Mouse (Mus musculus) CH12.LX (cell line): ENCODE data around the gene Klhl31. TPM values are rescaled to one million over a fixed set of nuclear protein-coding genes. Genes with fewer than 3 reads are reported as not detected.

Experiments
- DNase-seq: peaks from one replicate; pipeline ENCODE4 v3.0.0-alpha.2; 2013; ENCODE audit errors: extremely low read depth
- H3K27ac ChIP-seq: 2 replicates; pipeline ENCODE4 v1.5.1; 2012; ENCODE audit warnings: low read depth, mild to moderate bottlenecking, control low read depth, moderate library complexity; ENCODE audit not compliant: insufficient read depth
- H3K27me3 ChIP-seq: replicated peaks from 2 replicates; pipeline ENCODE3; 2012; ENCODE audit warnings: inconsistent platforms
- H3K36me3 ChIP-seq, 2 experiments: replicated peaks in 1 of 2; 2 replicates each; pipeline versions ENCODE3 to v1.6.1; 2012; ENCODE audit warnings: inconsistent platforms in 1 of 2, low read length in 1 of 2, mild to moderate bottlenecking in 1 of 2, mixed read lengths in 1 of 2, moderate library complexity in 1 of 2; ENCODE audit not compliant: control insufficient read depth in 1 of 2, insufficient read depth in 1 of 2
- H3K4me1 ChIP-seq, 2 experiments: 2 replicates each; pipeline ENCODE4 v1.6.1; 2012; ENCODE audit warnings: inconsistent platforms in 1 of 2, moderate library complexity in 1 of 2; ENCODE audit not compliant: insufficient read depth in 2 of 2, control insufficient read depth in 1 of 2
- H3K4me2 ChIP-seq: 2 replicates; pipeline ENCODE4 v1.6.1; 2012; ENCODE audit warnings: low read depth, mild to moderate bottlenecking, control low read depth; ENCODE audit not compliant: poor library complexity, insufficient read depth, severe bottlenecking
- H3K4me3 ChIP-seq, 3 experiments: fragments of 150-350 bp in 1 of 3; sonication (generic) in 1 of 3; replicated peaks in 1 of 3; 2 replicates each; pipeline versions ENCODE3 to v1.5.1; 2011 to 2012; ENCODE audit warnings: low read depth in 2 of 3, low read length in 2 of 3, mild to moderate bottlenecking in 2 of 3, moderate library complexity in 2 of 3, control low read depth in 1 of 3, improper control_type of control experiment in 1 of 3, inconsistent platforms in 1 of 3, mixed read lengths in 1 of 3; ENCODE audit not compliant: poor library complexity in 1 of 3
- H3K79me2 ChIP-seq: replicated peaks from 2 replicates; pipeline ENCODE4 v1.6.1; 2012; ENCODE audit warnings: mild to moderate bottlenecking, moderate library complexity; ENCODE audit not compliant: control insufficient read depth, poor library complexity, insufficient read depth, severe bottlenecking; ENCODE audit errors: extremely low read depth
- H3K9ac ChIP-seq: 2 replicates; pipeline ENCODE4 v1.6.1; 2012; ENCODE audit warnings: low read depth, mild to moderate bottlenecking, control low read depth, moderate library complexity; ENCODE audit not compliant: insufficient read depth
- H3K9me3 ChIP-seq: replicated peaks from 2 replicates; pipeline ENCODE3; 2012; ENCODE audit warnings: low read length, inconsistent platforms, mixed read lengths
- CHD1 ChIP-seq: IDR thresholded peaks from 2 replicates; pipeline ENCODE4 v1.6.1; 2012; ENCODE audit warnings: low read depth, low read length, improper control_type of control experiment, inconsistent platforms
- CHD2 ChIP-seq: IDR thresholded peaks from 2 replicates; pipeline ENCODE4 v1.6.1; 2011; ENCODE audit warnings: low read length, improper control_type of control experiment
- CTCF ChIP-seq, 2 experiments: IDR thresholded peaks in 1 of 2; conservative IDR thresholded peaks in 1 of 2; 2 replicates each; pipeline ENCODE4 v1.5.1; 2011 to 2012; ENCODE audit warnings: low read depth in 2 of 2, low read length in 2 of 2, improper control_type of control experiment in 1 of 2, inconsistent platforms in 1 of 2, mild to moderate bottlenecking in 1 of 2, moderate library complexity in 1 of 2
- E2F4 ChIP-seq: IDR thresholded peaks from 2 replicates; pipeline ENCODE4 v1.6.1; 2011; ENCODE audit warnings: low read depth, low read length, improper control_type of control experiment; ENCODE audit not compliant: insufficient replicate concordance
- ETS1 ChIP-seq: conservative IDR thresholded peaks from 2 replicates; pipeline ENCODE4 v1.6.1; 2012; ENCODE audit warnings: low read depth, mild to moderate bottlenecking, inconsistent platforms, low read length, improper control_type of control experiment, moderate library complexity
- JUND ChIP-seq: conservative IDR thresholded peaks from 2 replicates; pipeline ENCODE4 v1.6.1; 2011; ENCODE audit warnings: low read depth, low read length, improper control_type of control experiment
- KAT2A ChIP-seq: IDR thresholded peaks from 2 replicates; pipeline ENCODE4 v1.6.1; 2012; ENCODE audit warnings: low read length, improper control_type of control experiment, inconsistent platforms; ENCODE audit not compliant: insufficient replicate concordance
- MAZ ChIP-seq: IDR thresholded peaks from 2 replicates; pipeline ENCODE4 v1.6.1; 2012; ENCODE audit warnings: low read depth, mild to moderate bottlenecking, inconsistent platforms, low read length, improper control_type of control experiment, moderate library complexity
- NELFE ChIP-seq: IDR thresholded peaks from 2 replicates; pipeline ENCODE4 v1.6.1; 2011; ENCODE audit warnings: low read depth, low read length, improper control_type of control experiment
- NRF1 ChIP-seq: IDR thresholded peaks from 2 replicates; pipeline ENCODE4 v1.6.1; 2014; ENCODE audit warnings: low read depth, mild to moderate bottlenecking, inconsistent platforms, low read length, improper control_type of control experiment, moderate library complexity
- PAX5 ChIP-seq: IDR thresholded peaks from 2 replicates; pipeline ENCODE4 v1.6.1; 2012; ENCODE audit warnings: low read length, inconsistent platforms, mixed read lengths
- RAD21 ChIP-seq: IDR thresholded peaks from 2 replicates; pipeline ENCODE4 v1.6.1; 2011; ENCODE audit warnings: low read depth, mild to moderate bottlenecking, low read length, improper control_type of control experiment, moderate library complexity
- RCOR1 ChIP-seq: conservative IDR thresholded peaks from 2 replicates; pipeline ENCODE4 v1.6.1; 2012; ENCODE audit warnings: low read depth, mild to moderate bottlenecking, inconsistent platforms, low read length, improper control_type of control experiment
- SMC3 ChIP-seq: IDR thresholded peaks from 2 replicates; pipeline ENCODE4 v1.6.1; 2011; ENCODE audit warnings: low read depth, low read length, improper control_type of control experiment
- TCF12 ChIP-seq: IDR thresholded peaks from 2 replicates; pipeline ENCODE4 v1.6.1; 2014; ENCODE audit warnings: low read depth, mild to moderate bottlenecking, inconsistent platforms, low read length, improper control_type of control experiment
- USF1 ChIP-seq: IDR thresholded peaks from 2 replicates; pipeline ENCODE4 v1.6.1; 2014; ENCODE audit warnings: low read depth, mild to moderate bottlenecking, inconsistent platforms, low read length, improper control_type of control experiment
- ZKSCAN1 ChIP-seq: IDR thresholded peaks from 2 replicates; pipeline ENCODE4 v1.6.1; 2012; ENCODE audit warnings: low read depth, inconsistent platforms, low read length, improper control_type of control experiment, borderline replicate concordance
- dilution Hi-C: fragments of 300-500 bp; cut with MboI; formaldehyde crosslinking; loops from 2 replicates; pipeline ENCODE4 v1.14.3; 2020; ENCODE audit warnings: low sequenced_read_pairs; ENCODE audit not compliant: extremely low pct_unique_long_range_greater_than_20kb, extremely low pct_ligation_motif_present
- in situ Hi-C: fragments of 300-500 bp; cut with MboI; formaldehyde crosslinking; loops from 3 replicates; pipeline ENCODE4 v1.14.3; 2019; ENCODE audit warnings: low sequenced_read_pairs, low pct_ligation_motif_present, low pct_unique_long_range_greater_than_20kb, mixed read lengths
- polyA plus RNA-seq: library from polyadenylated mRNA; unstranded; fragments of >175 nt; gene quantifications from 2 replicates; pipeline ENCODE4 v1.2.1, GENCODE M21; 2012; ENCODE audit warnings: low read depth; ENCODE audit not compliant: insufficient read length
- total RNA-seq, 2 experiments: library from RNA; depleted of rRNA; stranded (reverse); fragments of 300-350 nt in 1 of 2; fragments of >200 nt in 1 of 2; gene quantifications; 2 replicates each; pipeline ENCODE4 v1.2.3; 2012 to 2014

The Klhl31 gene
- total and polyA plus RNA-seq, 3 experiments, result not detected

DNA sequence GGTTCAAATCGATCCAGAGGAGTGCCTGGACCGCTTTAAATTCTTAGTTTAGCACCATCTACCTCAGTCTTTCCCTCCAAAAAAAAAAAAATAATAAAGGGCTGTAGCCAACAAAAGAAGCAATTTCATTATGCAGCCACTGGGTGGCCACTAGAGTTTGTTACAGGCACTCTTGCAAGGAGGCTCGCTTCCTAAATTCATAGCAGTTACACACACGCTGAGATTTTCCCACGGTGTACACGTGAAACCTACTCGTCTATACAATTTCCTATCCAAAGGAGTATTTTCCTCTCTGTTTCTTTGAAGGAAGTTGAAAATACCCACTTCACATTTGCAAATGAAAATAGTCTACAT is 19.6 kb downstream of the Klhl31 start (continued):
- TF ChIP-seq RCOR1, result no peak
- TF ChIP-seq E2F4, result no peak
- no peak for TF ChIP-seq USF1
- no peak for TF ChIP-seq JUND
- no peak for TF ChIP-seq NELFE
- TF ChIP-seq ETS1, result no peak
- TF ChIP-seq ZKSCAN1, result no peak
- no peak for TF ChIP-seq MAZ

DNA sequence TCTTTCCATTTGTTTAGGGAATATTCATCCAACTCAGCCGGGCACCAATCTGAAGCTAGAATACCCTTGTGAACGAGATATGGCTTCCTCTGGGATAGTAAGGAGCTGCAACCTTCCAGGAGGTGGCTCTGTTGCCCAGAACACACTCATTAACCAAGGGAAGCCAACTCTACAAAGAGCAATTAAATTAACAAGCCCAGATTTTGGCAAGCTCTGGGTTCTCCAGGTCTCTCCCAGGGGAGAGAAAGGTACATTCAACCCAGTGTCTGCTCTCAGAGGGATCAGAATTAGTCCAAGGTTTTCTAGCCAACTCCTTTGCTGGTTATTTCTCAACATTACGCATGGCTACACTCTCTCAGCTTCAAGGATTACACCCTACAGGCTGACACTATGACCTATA is 26.6 kb downstream of the Klhl31 start:
- in situ Hi-C loops, result loop anchor here (25.0 kb wide), 1 partner anchor 374 kb away; no protein-coding TSS in a partner anchor
- Histone ChIP-seq H3K79me2 (no peaks in the 10 kb centered on the region), H3K4me1 (peaks cover 0 to 8% of the 10 kb centered on the region in 2 experiments; a peak in 2 of 4 replicates), H3K9me3 (no peaks in the 10 kb centered on the region), H3K36me3 (no peaks in the 10 kb centered on the region), H3K4me3 (no peak overlapping the region), H3K4me2 (no peak overlapping the region), H3K27ac (no peak overlapping the region), H3K9ac (no peak overlapping the region), H3K27me3 (no peaks in the 10 kb centered on the region)
- dilution Hi-C loops, result no loop called here
- TF ChIP-seq CTCF (conservative IDR thresholded peaks at IDR 0.05 in 1 of 2, IDR thresholded peaks at IDR 0.05 in 1 of 2; ENCODE audit: low read depth in 2 of 2, low read length in 2 of 2) (peak in 1 of 2 experiments; percentile 48; a peak in 2 of 4 replicates), KAT2A (no peak), RAD21 (peak; percentile 51), PAX5 (no peak), CHD2 (no peak), SMC3 (peak; percentile 44)
- DNase-seq, result no peak

DNA sequence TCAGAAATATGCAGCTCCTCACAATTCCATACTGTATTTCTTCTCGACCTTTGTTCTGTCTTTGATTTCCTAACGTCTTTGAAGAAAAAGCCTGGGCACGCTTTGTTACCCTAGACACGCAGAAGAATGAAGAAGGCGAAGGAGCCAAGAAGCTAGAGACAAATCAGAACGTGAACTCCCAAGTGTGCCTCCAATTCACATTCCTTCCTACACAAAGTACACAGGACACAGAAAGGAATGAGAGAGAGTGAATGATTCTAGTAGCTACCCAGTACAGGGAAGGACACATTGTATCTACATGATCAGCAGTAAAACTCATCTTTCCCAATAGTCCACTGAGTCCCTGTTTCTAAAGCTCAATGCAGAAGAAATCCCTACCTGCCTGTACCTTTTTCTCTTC is 33.8 kb downstream of the Klhl31 start:
- H3K9me3 ChIP-seq, result peaks cover 5% of the 10 kb centered on the region
- DNase-seq, result no peak
- no peak overlapping the region for H3K4me2 ChIP-seq
- no peaks in the 10 kb centered on the region for H3K79me2 ChIP-seq
- no peak overlapping the region for H3K27ac ChIP-seq
- in situ Hi-C loops (loop anchor here (25.0 kb wide), 1 partner anchor 367 kb away; no protein-coding TSS in a partner anchor), dilution Hi-C loops (no loop called here)
- no peaks in the 10 kb centered on the region for H3K36me3 ChIP-seq
- H3K4me3 ChIP-seq, result no peak overlapping the region
- no peak overlapping the region for H3K9ac ChIP-seq
- no peaks in the 10 kb centered on the region for H3K27me3 ChIP-seq
- TF ChIP-seq NRF1 (no peak), CHD1 (no peak), RAD21 (no peak), CHD2 (no peak), TCF12 (no peak), KAT2A (no peak)
- no peaks in the 10 kb centered on the region for H3K4me1 ChIP-seq
